Mouse (Mus musculus) neural tube, embryonic 15.5 days (tissue): ENCODE results near the gene Mkrn2os. TPM values are rescaled to one million over a fixed set of nuclear protein-coding genes. Genes with fewer than 3 reads are reported as not detected.
A peak's percentile ranks its signal among the peaks of the same experiment; 100 is the strongest.

ENCODE experiments used
- ATAC-seq: fragments of 200-750 bp; cut with Nextera tagmentation; 2 replicates; pipeline ENCODE4 v1.8.0; 2017; ENCODE audit warnings: mild to moderate bottlenecking, moderate TSS enrichment, moderate library complexity; ENCODE audit not compliant: low FRiP score
- H3K27ac ChIP-seq: fragments of 300-500 bp; sonication (generic); replicated peaks from 2 replicates; pipeline ENCODE4 v1.5.1; 2015; ENCODE audit warnings: mild to moderate bottlenecking, inconsistent platforms
- H3K27me3 ChIP-seq: fragments of 300-500 bp; sonication (generic); replicated peaks from 2 replicates; pipeline ENCODE4 v1.6.1; 2015; ENCODE audit warnings: inconsistent platforms
- H3K36me3 ChIP-seq: fragments of 300-500 bp; sonication (generic); 2 replicates; pipeline ENCODE4 v1.6.1; 2015; ENCODE audit warnings: inconsistent platforms
- H3K4me1 ChIP-seq: fragments of 300-500 bp; sonication (generic); 2 replicates; pipeline ENCODE4 v1.6.1; 2015; ENCODE audit warnings: inconsistent platforms
- H3K4me2 ChIP-seq: fragments of 300-500 bp; sonication (generic); 2 replicates; pipeline ENCODE4 v1.6.1; 2015; ENCODE audit warnings: inconsistent platforms, mild to moderate bottlenecking, moderate library complexity
- H3K4me3 ChIP-seq: fragments of 300-500 bp; sonication (generic); replicated peaks from 2 replicates; pipeline ENCODE4 v1.5.1; 2015; ENCODE audit warnings: mild to moderate bottlenecking, inconsistent platforms
- H3K9ac ChIP-seq: fragments of 300-500 bp; sonication (generic); replicated peaks from 2 replicates; pipeline ENCODE4 v1.6.1; 2015; ENCODE audit warnings: mild to moderate bottlenecking, inconsistent platforms
- H3K9me3 ChIP-seq: fragments of 300-500 bp; sonication (generic); replicated peaks from 2 replicates; pipeline ENCODE4 v1.6.1; 2016; ENCODE audit warnings: inconsistent platforms
- WGBS: fragments of 180-500 bp; shearing (Covaris S2); methylation state at CpG from one replicate; pipeline ENCODE4 v1.1.7; 2015; ENCODE audit warnings: mixed read lengths; 5-methylcytosine and 5-hydroxymethylcytosine counted together
- polyA plus RNA-seq: library from polyadenylated mRNA; unstranded; fragments of >200 nt; fragmentation: Nextera tagmentation; extraction: Ambion mirVana; gene quantifications from 2 replicates; pipeline ENCODE4 v1.2.1, GENCODE M21; 2015

Gene Mkrn2os
- polyA plus RNA-seq, 1 experiment from 2014 or later: 0.37 TPM

GRCm38 (mm10) chr6:115580810-115581209 is 11.6 kb downstream of the Mkrn2os start:
- no peak for ATAC-seq
- H3K36me3 ChIP-seq: peaks cover 53% of the 10 kb centered on the region
- no peaks in the 10 kb centered on the region for H3K9me3 ChIP-seq
- H3K4me1 ChIP-seq: no peaks in the 10 kb centered on the region
- no peak overlapping the region for H3K27ac ChIP-seq
- 82% methylated on average over 3 of the region's 3 CpGs for WGBS
- H3K27me3 ChIP-seq: no peaks in the 10 kb centered on the region
- H3K9ac ChIP-seq: no peak overlapping the region
- no peak overlapping the region for H3K4me3 ChIP-seq
- H3K4me2 ChIP-seq: no peak overlapping the region

GRCm38 (mm10) chr6:115577941-115578340 is 14.4 kb downstream of the Mkrn2os start:
- Histone ChIP-seq H3K4me2 (no peak overlapping the region), H3K4me3 (no peak overlapping the region), H3K36me3 (peaks cover 67% of the 10 kb centered on the region), H3K9ac (no peak overlapping the region), H3K4me1 (no peaks in the 10 kb centered on the region), H3K27ac (no peak overlapping the region), H3K9me3 (no peaks in the 10 kb centered on the region), H3K27me3 (no peaks in the 10 kb centered on the region)
- 96% methylated on average over 9 of the region's 9 CpGs for WGBS
- ATAC-seq: no peak

- 89% methylated on average over 5 of the region's 5 CpGs for WGBS
- Histone ChIP-seq H3K9me3 (no peaks in the 10 kb centered on the region), H3K4me3 (no peak overlapping the region), H3K4me2 (no peak overlapping the region), H3K27me3 (no peaks in the 10 kb centered on the region), H3K36me3 (peaks cover 70% of the 10 kb centered on the region), H3K4me1 (no peaks in the 10 kb centered on the region), H3K27ac (no peak overlapping the region), H3K9ac (no peak overlapping the region)
- no peak for ATAC-seq
These were observed 15.0 kb downstream of the Mkrn2os start for GRCm38 (mm10) chr6:115577407-115577806.

GRCm38 (mm10) chr6:115574171-115574570 is 18.2 kb downstream of the Mkrn2os start:
- 92% methylated on average over 7 of the region's 7 CpGs for WGBS
- H3K27ac ChIP-seq: no peak overlapping the region
- ATAC-seq: no peak
- no peaks in the 10 kb centered on the region for H3K4me1 ChIP-seq
- no peak overlapping the region for H3K4me2 ChIP-seq
- H3K9me3 ChIP-seq: no peaks in the 10 kb centered on the region
- H3K9ac ChIP-seq: no peak overlapping the region
- H3K36me3 ChIP-seq: peaks cover 76% of the 10 kb centered on the region
- no peaks in the 10 kb centered on the region for H3K27me3 ChIP-seq
- no peak overlapping the region for H3K4me3 ChIP-seq

GRCm38 (mm10) chr6:115565479-115566045 is 26.8 kb downstream of the Mkrn2os start:
- no peaks in the 10 kb centered on the region for H3K9me3 ChIP-seq
- H3K4me1 ChIP-seq: no peaks in the 10 kb centered on the region
- ATAC-seq: no peak
- no peaks in the 10 kb centered on the region for H3K27me3 ChIP-seq
- H3K4me3 ChIP-seq: no peak overlapping the region
- peaks cover 89% of the 10 kb centered on the region for H3K36me3 ChIP-seq
- 89% methylated on average over 6 of the region's 6 CpGs for WGBS
- H3K4me2 ChIP-seq: no peak overlapping the region
- H3K27ac ChIP-seq: no peak overlapping the region
- no peak overlapping the region for H3K9ac ChIP-seq

- Histone ChIP-seq H3K4me2 (no peak overlapping the region), H3K36me3 (peaks cover 78% of the 10 kb centered on the region), H3K27ac (no peak overlapping the region), H3K9ac (no peak overlapping the region), H3K4me1 (no peaks in the 10 kb centered on the region), H3K4me3 (no peak overlapping the region), H3K9me3 (no peaks in the 10 kb centered on the region), H3K27me3 (no peaks in the 10 kb centered on the region)
- ATAC-seq: no peak
- 79% methylated on average over 21 of the region's 21 CpGs for WGBS
These were observed 32.4 kb downstream of the Mkrn2os start for GRCm38 (mm10) chr6:115559651-115560632.

GRCm38 (mm10) chr6:115558176-115558575 is 34.2 kb downstream of the Mkrn2os start:
- H3K36me3 ChIP-seq: peaks cover 82% of the 10 kb centered on the region
- no peak overlapping the region for H3K27ac ChIP-seq
- no peaks in the 10 kb centered on the region for H3K4me1 ChIP-seq
- no peak overlapping the region for H3K4me2 ChIP-seq
- H3K9ac ChIP-seq: no peak overlapping the region
- H3K27me3 ChIP-seq: no peaks in the 10 kb centered on the region
- no peak overlapping the region for H3K4me3 ChIP-seq
- no peaks in the 10 kb centered on the region for H3K9me3 ChIP-seq
- WGBS: 92% methylated on average over 2 of the region's 2 CpGs
- ATAC-seq: no peak

- Histone ChIP-seq H3K4me3 (no peak overlapping the region), H3K9ac (no peak overlapping the region), H3K27ac (no peak overlapping the region), H3K4me2 (no peak overlapping the region), H3K27me3 (no peaks in the 10 kb centered on the region), H3K9me3 (no peaks in the 10 kb centered on the region), H3K36me3 (peaks cover 81% of the 10 kb centered on the region), H3K4me1 (no peaks in the 10 kb centered on the region)
- 83% methylated on average over 5 of the region's 5 CpGs for WGBS
- ATAC-seq: no peak
These were observed 36.9 kb downstream of the Mkrn2os start for GRCm38 (mm10) chr6:115555485-115555884.

- no peak overlapping the region for H3K4me2 ChIP-seq
- H3K27ac ChIP-seq: no peak overlapping the region
- 95% methylated on average over 5 of the region's 5 CpGs for WGBS
- no peaks in the 10 kb centered on the region for H3K27me3 ChIP-seq
- no peaks in the 10 kb centered on the region for H3K9me3 ChIP-seq
- H3K4me3 ChIP-seq: no peak overlapping the region
- H3K4me1 ChIP-seq: peaks cover 18% of the 10 kb centered on the region
- H3K9ac ChIP-seq: no peak overlapping the region
- H3K36me3 ChIP-seq: peaks cover 31% of the 10 kb centered on the region
- no peak for ATAC-seq
These were observed 46.1 kb downstream of the Mkrn2os start for GRCm38 (mm10) chr6:115546276-115546675.

GRCm38 (mm10) chr6:115544442-115544970 is 47.9 kb downstream of the Mkrn2os start, which contains the start of gene Tsen2:
Gene Tsen2 (plus strand): TSS chr6:115544664.
- under 1% methylated on average over 38 of the region's 38 CpGs for WGBS
- no peaks in the 10 kb centered on the region for H3K27me3 ChIP-seq

GRCm38 (mm10) chr6:115542341-115542740 is 50.0 kb downstream of the Mkrn2os start:
- Histone ChIP-seq H3K27ac (no peak overlapping the region), H3K4me3 (no peak overlapping the region), H3K4me1 (peaks cover 22% of the 10 kb centered on the region), H3K27me3 (no peaks in the 10 kb centered on the region), H3K4me2 (no peak overlapping the region), H3K36me3 (no peaks in the 10 kb centered on the region), H3K9ac (no peak overlapping the region), H3K9me3 (no peaks in the 10 kb centered on the region)
- WGBS: 69% methylated on average over 3 of the region's 3 CpGs
- no peak for ATAC-seq

More at GRCm38 (mm10) chr6:115544442-115544970, 47.9 kb downstream of the Mkrn2os start, which contains the start of gene Tsen2:
- Histone ChIP-seq H3K4me3 (peak within 1 kb of the TSS; percentile 58), H3K4me1 (peaks cover 18% of the 10 kb centered on the region), H3K9ac (peak within 1 kb of the TSS; percentile 66), H3K4me2 (peak within 1 kb of the TSS; percentile 82), H3K9me3 (no peaks in the 10 kb centered on the region), H3K36me3 (peaks cover 18% of the 10 kb centered on the region), H3K27ac (peak within 1 kb of the TSS; percentile 79)
- peak; percentile 94 for ATAC-seq
